12 mouse cellular contexts compared by ENCODE assay signal in the genomic region with DNA sequence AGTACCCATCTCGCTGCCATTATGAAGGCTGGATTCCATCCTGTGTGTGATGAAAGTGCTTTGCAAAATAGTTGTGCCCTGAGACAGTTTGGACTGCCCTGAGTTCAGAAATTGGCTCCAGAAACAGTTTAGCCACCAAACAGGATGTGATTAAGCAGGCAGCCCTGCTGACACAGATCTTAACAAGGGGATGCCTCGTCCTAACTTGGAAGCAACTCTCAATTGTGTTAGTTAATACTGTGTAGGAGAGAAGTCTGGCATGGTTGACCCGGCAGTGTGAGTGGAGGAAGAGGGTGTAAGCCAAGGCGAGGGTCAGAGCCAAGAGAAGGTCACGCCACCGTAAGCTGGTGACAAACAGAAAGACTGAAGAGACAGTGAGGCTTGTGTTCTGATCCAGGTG. TPM values are rescaled to one million over a fixed set of nuclear protein-coding genes. Genes with fewer than 3 reads are reported as not detected.
DNase-seq lines count a peak whose midpoint lies in the region; ATAC-seq and TF ChIP-seq lines count a peak whose summit lies in the region.
"Had no signal": no experiment of that assay in that cellular context is flagged by ENCODE, and none has a peak within 500 bp of the region (broad histone marks: within the 10 kb centered on the region; RNA-seq: fewer than 3 reads in every experiment).

No protein-coding gene starts in this region.

- no peak overlapping the region for H3K4me2 ChIP-seq in lung, embryonic 15.5 days
- H3K4me2 ChIP-seq in heart, embryonic 15.5 days, result no peak overlapping the region
- H3K4me2 ChIP-seq in intestine, postnatal 0 days (replicated peaks; ENCODE audit: low read depth), result no peak overlapping the region

- TF ChIP-seq CTCF in intestine, postnatal 0 days (IDR thresholded peaks at IDR 0.05; ENCODE audit: low read depth), result no peak

- H3K36me3 ChIP-seq in lung, embryonic 15.5 days, result no peaks in the 10 kb centered on the region
- peaks cover 6% of the 10 kb centered on the region; the same call in 1 of the 2 replicates for H3K36me3 ChIP-seq in heart, embryonic 15.5 days
- H3K36me3 ChIP-seq in intestine, postnatal 0 days (ENCODE audit: control insufficient read depth, insufficient read depth), result no peaks in the 10 kb centered on the region

- peak; percentile 95 for DNase-seq in heart, adult 11 months
- no peak for DNase-seq in heart, postnatal 14 days
- no peak for DNase-seq in lung, postnatal 14 days
- DNase-seq in right cerebral cortex, postnatal 4 days, result no peak
- DNase-seq in left cerebral cortex, postnatal 36 days (ENCODE audit: low spot score in 2 of 2), result no peak
- DNase-seq: adrenal gland, adult 8-10 months had no signal

- ATAC-seq in lung, embryonic 15.5 days (ENCODE audit: borderline replicate concordance, extremely low read depth, low FRiP score, low TSS enrichment), result 0 out of 2 replicates have a peak, but pooled peaks have one; percentile 26
- no peak for ATAC-seq in heart, embryonic 15.5 days (replicated peaks; ENCODE audit: insufficient number of reproducible peaks, insufficient read depth, low FRiP score, low read depth)
- ATAC-seq in intestine, postnatal 0 days, result no peak
- ATAC-seq: forebrain, embryonic 16.5 days had no signal

- no peaks in the 10 kb centered on the region for H3K27me3 ChIP-seq in lung, embryonic 15.5 days
- no peaks in the 10 kb centered on the region for H3K27me3 ChIP-seq in heart, embryonic 15.5 days
- no peaks in the 10 kb centered on the region for H3K27me3 ChIP-seq in intestine, postnatal 0 days (replicated peaks; ENCODE audit: control insufficient read depth, insufficient read depth, low read length)

- intact Hi-C loops in heart, postnatal 14 days (cut with DNase I), result no loop called here
- intact Hi-C loops in left cerebral cortex, postnatal 36 days (cut with DNase I), result no loop called here

- no peak overlapping the region for H3K9ac ChIP-seq in lung, embryonic 15.5 days
- H3K9ac ChIP-seq in heart, embryonic 15.5 days, result no peak overlapping the region
- H3K9ac ChIP-seq in intestine, postnatal 0 days (ENCODE audit: low read depth, low read length), result no peak overlapping the region

- H3K9me3 ChIP-seq in lung, embryonic 15.5 days, result no peaks in the 10 kb centered on the region
- no peaks in the 10 kb centered on the region for H3K9me3 ChIP-seq in heart, embryonic 15.5 days (replicated peaks)
- H3K9me3 ChIP-seq in intestine, postnatal 0 days (ENCODE audit: control insufficient read depth), result no peaks in the 10 kb centered on the region

- WGBS in lung, embryonic 15.5 days, result 48% methylated on average over 6 of the region's 6 CpGs
- WGBS in heart, embryonic 15.5 days, result 43% methylated on average over 6 of the region's 6 CpGs
- 77% methylated on average over 6 of the region's 6 CpGs for whole genome bisulfite sequencing in intestine, postnatal 0 days

- no peak overlapping the region for H3K4me3 ChIP-seq in lung, embryonic 15.5 days
- H3K4me3 ChIP-seq in heart, embryonic 15.5 days, result no peak overlapping the region
- no peak overlapping the region for H3K4me3 ChIP-seq in intestine, postnatal 0 days (ENCODE audit: low read depth, low read length)
- H3K4me3 ChIP-seq: left cerebral cortex, adult 2 months had no signal

- H3K4me1 ChIP-seq in lung, embryonic 15.5 days, result peaks cover 56% of the 10 kb centered on the region
- peaks cover 62% of the 10 kb centered on the region for H3K4me1 ChIP-seq in heart, embryonic 15.5 days (replicated peaks)
- H3K4me1 ChIP-seq in intestine, postnatal 0 days (replicated peaks; ENCODE audit: control insufficient read depth, insufficient read depth, low read length), result no peaks in the 10 kb centered on the region; the same call in none of the 2 replicates

- peak overlapping the region; percentile 20 for H3K27ac ChIP-seq in lung, embryonic 15.5 days
- H3K27ac ChIP-seq in heart, embryonic 15.5 days, result peak overlapping the region; percentile 35
- no peak overlapping the region for H3K27ac ChIP-seq in intestine, postnatal 0 days (ENCODE audit: low read depth, low read length)
- H3K27ac ChIP-seq: left cerebral cortex, adult 2 months; macrophage had no signal

RNA-seq across cellular contexts. Expression of gene Agbl3, which starts 58.5 kb away (rescaled TPM):
- 1 to 10 TPM; 4.6 to 5.9 TPM for total RNA-seq in heart, postnatal 14 days (2021)
- 9.2 and 11.4 TPM in 2 replicates for polyA plus RNA-seq in lung, embryonic 15.5 days (2015; fragmentation: Nextera tagmentation; extraction: Ambion mirVana)
- polyA plus RNA-seq in heart, embryonic 15.5 days (2015; fragmentation: Nextera tagmentation; extraction: Ambion mirVana), result 4.2 and 5.2 TPM in 2 replicates
- total RNA-seq in left cerebral cortex, postnatal 36 days (2021), result 10 to 100 TPM; 14.3 to 17.6 TPM
- 4.7 and 5.2 TPM in 2 replicates for polyA plus RNA-seq in intestine, postnatal 0 days (2015; fragmentation: Nextera tagmentation; extraction: Ambion mirVana)
